Mouse (Mus musculus): ENCODE data around the gene Dctn1.

The Dctn1 gene

DNA sequence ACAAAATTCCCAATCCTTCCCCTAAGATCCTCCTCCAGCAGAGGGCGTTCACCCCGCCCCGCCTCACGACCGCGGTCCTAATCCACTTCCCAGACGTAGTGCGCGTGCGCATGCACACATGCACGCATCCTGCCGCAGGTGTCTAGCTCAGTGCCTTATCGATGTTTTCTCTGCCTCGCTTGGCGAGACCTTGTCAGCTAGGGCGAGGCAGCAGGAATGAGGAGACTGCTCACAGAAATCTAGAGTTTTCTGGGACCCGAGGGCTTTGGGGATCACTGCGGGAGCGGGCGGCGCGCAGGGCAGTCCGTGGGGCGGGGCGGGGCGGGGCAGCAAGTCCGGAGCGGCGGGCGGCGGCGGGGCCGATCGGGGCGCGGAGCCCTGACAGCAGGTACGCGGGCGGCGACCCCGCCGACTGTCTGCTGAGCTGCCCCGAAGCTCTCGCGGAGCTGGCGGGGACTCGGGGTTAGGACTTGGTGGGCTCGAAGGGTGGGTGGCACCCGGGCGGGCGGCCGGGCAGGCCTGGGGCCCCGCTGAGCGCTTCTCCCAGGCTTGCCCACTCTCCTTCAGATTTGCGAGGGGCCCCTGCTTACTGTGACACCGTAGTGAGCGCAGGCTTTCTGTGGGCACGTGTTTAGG is at the start of gene Dctn1:
Gene Dctn1, plus strand, starts transcription at position 314 of the 636 bp plus-strand sequence.
- peak; percentile 94 for DNase-seq

DNA sequence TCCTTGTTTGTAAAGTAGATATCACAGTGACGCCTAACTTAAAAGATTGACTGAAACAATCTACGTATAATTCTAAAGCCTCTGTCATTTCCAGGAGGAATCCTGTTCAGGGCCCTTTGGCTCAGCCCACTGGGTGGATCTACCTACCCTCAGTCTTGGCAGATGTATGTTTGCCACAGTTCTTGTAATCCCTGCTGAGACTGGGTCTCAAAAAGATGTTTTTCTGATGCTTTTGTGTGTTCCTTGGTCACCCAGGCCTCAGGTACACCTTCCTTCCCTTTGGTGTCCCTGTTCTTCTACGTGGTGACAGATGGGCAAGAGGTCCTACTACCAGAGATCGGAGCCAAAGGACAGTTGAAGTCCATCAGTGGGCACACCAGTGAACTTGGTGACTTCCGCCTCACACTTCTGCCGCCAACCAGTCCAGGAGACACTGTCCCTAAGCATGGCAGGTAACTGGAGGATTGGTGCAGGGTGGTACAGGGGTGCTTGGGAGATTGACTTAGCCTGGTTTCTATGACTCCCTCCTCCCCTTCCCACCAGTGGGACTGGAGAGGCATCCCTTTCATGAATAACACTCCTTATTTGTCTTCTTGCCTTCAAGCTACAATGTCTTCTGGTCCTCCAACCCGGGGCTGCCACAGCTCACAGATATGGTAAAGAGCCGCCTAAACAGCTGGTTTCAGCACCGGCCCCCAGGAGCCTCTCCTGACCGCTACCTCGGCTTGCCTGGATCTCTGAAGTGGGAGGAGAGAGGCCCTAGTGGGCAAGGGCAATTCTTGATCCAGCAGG is 49.2 kb upstream of the Dctn1 start:
- DNase-seq: no peak

DNA sequence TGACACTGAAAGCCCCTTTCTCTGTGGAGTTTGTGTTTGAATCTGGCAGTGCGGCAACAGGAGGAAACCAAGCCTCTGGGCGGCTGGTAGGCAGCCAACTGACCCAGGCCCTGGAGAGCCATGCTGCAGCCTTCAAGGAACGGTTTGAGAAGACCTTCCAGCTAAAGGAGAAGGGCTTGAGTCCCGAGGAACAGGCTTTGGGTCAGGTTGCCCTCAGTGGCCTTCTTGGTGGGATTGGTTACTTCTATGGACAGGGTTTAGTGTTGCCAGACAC is 48.6 kb upstream of the Dctn1 start:
- DNase-seq: no peak

DNA sequence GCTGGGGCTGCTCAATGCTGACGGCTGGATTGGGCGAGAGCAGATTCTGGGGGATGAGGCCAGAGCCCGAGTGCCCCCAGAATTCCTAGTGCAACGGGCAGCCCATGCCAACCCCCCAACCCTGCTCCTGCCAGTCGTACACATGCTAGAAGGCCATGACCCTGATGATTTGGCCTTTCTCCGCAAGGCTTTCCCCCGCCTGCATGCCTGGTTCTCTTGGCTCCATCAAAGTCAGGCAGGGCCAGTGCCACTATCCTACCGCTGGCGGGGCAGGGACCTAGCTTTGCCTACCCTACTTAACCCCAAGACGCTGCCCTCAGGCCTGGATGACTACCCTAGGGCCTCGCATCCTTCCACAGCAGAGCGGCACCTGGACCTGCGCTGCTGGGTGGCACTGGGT is 48.1 kb upstream of the Dctn1 start:
- DNase-seq: no peak

DNA sequence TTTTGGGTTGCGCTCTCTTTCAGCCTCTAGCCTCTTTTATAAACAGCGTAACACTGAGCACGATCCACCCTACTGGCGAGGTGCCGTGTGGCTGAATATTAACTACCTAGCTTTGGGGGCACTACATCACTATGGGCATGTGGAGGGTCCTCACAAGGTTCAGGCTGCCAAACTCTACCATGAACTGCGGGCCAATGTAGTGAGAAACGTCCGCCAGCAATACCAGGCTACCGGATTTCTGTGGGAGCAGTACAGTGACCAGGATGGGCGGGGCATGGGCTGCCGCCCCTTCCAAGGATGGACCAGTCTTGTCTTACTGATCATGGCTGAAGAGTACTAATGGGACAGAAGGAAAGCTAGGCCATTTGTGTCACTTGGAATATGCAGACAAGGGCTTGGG is 47.4 kb upstream of the Dctn1 start:
- no peak for DNase-seq

DNA sequence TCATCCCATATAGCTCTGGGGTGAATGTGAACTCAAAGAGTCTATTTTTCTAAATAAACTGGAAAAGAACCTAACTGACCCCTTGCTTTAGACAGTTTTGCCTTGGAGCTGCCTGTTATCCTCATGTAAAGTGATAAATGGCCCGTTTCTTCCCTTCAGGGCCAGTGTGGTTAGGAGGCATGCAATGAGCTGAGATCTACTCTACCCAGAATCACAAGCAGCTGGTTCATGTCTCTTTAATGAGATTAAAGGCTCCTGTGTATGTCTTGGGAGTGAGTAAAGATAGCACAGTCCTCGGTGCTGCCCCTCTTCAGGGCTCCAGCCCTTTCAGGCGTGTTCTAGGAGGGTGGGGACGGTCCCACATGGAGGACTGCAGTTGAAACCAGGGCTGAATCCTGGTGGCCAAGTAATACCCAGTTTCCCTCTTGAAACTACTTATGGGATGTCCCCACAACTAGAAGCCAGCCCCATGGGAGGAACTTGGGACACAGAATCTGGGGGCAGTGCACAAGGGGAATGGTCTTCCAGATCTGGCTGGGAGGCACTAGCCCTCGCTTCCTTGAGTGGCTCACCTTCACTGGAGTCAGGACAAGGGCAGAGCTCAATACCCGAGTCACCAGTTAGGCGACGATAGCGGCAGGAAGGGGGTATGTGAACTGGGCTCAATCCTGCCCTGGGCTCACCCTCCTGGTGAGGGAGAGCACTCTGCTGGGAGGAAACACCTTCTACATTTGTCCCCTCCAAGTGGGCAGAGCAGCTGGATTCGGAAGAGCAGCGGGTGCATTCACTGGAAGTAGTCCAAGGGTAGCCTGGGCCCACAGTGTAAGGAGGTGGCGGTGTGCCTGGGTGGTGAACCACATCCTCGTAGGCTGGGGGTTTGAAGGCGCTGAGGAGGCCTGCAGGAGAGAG is 46.6 kb upstream of the Dctn1 start:
- no peak for DNase-seq

DNA sequence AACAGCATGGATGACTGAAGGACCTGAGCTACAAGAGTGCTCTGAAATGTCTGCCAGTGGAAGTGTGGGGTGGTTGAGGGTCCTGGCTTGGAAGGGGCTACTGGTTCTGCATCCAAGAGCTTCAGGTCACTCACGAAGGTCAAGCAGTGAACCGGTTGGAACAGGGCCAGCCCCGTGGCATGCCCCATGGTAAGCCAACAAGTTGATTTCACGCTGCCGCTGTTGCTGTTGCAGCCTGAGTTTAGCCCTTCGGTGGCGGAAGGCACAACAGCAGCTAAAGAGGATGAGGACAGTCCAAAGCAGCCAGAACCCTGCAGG is 46.0 kb upstream of the Dctn1 start:
- no peak for DNase-seq

DNA sequence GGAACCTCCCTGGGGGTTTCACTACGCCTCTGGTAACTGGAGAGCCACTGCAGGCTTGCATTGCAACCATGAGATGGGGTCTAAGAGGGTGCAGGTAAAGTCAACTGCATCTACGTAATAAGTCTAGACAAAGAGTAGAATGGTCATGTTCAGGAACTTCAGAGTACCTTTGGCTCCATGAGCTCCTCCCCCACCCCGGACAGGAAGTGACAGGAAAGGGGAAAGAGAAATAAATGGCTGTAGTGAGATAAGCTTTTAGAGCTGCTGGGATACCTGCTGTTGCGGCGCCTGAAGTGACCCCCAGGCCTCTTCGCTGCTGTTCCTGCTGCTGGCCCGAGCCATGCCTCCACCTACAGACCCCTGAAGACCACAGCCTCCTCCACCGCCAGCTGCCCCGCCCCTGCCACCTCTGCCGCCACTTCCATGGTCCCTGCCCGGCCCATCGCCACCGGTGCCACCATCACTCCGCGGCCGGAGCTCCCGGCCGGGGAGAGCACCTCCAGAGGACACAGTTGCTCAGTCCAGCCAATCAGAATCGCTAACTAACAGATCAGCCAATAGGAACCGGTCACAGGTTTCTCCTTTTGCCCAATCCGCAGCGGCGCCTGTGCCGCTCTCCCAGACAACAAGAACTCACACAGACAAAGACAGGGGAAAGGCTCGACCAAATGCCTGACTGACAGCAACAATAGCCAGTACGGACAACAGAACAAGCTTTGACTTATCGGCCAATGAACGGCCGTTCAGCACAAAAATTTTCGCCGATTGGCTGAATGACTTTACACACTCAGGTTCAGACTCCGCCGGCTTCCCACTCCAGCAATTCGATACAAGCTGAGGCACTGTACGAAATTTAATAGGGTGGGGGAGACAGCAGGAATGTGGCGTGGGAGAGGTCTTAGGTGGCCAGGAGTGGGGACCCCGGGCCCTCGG is 44.5 kb upstream of the Dctn1 start, which contains the start of gene Wbp1:
Gene Wbp1, minus strand, starts transcription at position 630 of the 933 bp plus-strand sequence.
- peak; percentile 90 for DNase-seq

DNA sequence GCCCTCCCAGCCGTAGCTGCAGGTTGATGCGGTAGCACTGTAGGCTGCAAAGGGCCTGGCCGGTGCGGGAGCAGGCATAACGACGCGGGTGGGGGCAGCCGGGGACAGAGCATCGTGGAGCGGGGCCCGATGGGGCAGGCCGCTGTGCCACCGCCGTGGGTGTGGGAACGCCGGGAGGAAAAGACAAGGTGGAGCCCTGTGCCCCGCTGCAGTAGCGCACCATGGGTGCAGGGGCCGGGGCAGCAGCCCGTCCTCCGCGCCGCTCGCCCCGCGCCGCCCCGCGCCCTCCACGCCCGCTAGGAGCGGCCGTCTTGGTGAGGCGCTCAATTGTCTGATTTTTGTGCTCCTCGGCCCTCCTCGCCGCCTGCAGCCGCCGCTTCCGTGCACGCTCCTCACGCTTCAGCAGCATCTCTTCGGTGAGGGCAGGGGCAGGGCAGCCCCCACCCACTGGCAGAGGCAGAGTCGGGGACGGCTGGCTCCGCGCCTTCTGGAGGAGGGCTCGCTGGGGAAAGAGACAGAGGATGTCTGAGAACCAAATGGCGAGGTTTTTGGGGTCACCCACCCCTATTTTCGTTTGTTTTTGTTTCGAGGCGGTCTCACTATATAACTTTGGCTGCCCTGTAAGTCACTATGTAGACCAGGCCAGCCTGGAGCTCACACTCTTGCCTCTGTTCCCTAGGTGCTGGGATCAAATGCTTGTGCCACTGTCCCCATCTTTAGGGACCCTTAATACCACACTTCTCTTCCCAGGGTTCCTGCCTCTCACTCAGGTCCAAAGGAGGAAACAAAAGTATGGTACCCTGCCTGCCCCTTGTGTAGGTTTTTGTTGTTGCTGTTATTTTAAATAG is 43.6 kb upstream of the Dctn1 start:
- DNase-seq: no peak

DNA sequence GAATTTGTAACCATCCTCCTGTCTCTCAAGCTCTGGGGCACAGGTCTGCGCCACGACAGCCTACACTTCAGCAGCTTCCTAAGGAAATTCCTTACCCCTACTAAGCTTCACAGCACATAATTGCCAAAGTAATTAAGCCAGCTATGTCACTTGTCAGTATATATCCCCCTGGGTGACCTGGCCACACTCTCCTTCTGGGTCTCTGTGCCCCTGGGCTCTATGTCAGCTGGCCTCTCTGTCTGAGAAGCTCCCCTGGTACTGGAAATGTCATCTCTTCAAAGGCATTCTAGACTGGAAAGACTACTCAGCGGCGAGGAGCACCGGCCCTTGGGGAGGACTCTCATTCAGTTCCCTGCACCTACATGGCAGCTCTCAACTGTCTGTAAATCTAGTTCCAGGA is 42.8 kb upstream of the Dctn1 start:
- no peak for DNase-seq

DNA sequence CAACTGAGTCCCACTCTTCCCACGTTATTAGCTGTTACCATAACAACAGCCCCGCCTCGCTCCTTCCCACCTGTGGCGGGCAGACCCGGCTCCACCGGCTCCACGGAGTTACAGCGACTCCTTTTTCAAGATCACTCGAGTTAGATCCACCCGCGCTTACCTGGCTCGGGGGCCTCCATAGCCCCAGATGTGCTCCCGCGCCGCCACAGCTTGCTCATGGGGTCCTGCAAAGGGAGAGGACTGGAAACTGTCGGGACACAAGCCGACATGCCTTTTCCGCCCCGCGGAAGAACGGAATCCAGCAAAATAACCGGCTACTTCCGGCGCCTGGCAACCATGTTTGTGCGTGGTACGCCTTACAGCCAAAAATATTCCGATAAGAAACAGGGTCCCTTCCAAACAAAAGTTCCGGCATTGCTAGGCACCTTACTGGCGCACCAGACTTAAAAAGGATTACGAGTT is 40.8 kb upstream of the Dctn1 start:
- peak; percentile 82 for DNase-seq

DNA sequence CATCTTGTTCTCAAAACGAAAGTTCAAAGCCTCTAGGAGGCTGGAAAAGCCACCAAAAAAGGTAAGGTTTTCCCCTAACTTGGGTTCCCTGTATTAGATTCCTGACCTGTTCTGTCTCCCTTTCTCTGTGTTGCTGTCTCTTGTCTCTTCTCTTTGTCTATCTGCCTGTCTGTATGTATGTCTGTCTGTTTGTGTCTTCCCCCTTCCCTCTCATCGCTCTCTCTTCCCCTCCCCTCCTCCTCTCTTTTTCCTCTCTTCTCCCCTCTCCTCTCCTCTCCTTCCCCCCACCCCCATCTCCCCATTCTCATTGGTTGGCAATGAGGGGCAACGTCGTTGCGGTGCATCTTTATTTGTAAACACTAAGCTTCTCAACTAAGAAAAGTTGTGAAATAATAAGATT is 40.4 kb upstream of the Dctn1 start, which contains the start of gene Ino80b:
Gene Ino80b, minus strand, starts transcription at position 101 of the 400 bp plus-strand sequence.
- DNase-seq: no peak

DNA sequence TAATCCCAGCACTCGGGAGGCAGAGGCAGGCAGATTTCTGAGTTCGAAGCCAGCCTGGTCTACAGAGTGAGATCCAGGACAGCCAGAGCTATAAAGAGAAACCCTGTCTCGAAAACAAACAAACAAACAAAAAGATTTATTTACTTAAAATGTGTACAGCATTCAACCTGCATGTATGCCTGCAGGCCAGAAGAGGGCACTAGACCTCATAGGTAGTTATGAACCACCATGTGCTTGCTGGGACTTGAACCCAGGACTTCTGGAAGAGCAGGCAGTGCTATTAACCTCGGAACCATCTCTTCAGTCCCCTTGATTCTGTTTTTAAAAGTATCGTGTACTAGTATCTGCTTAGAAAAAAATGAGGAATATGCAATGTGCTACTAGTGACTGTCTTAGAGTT is 38.3 kb upstream of the Dctn1 start:
- no peak for DNase-seq

DNA sequence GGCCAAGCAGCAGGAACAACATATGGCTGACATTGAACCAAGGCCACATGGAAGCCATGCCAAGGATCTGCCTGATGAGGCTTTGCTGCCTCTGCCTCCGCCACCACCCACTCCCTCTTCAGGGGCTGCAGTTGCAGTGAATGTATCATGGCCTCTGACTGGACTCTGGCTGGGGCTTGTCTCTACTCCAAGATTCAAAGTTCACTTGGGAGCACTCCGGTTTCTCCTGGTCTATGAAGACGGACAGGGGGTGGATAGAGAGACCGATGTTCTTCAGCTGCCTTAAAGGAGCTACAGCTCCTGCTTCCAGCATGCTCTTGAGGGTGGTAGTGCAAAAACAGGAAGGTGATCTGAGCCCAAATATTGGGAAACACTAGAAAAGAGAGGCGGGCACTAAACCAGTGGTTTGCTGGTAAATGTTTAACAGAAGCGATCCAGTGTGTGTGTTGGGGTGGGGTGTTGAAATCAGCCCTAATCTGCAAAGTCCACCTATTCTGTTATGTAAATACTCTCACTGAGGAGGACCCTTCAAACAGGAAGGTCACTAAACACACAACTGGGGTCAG is 34.2 kb upstream of the Dctn1 start:
- no peak for DNase-seq

DNA sequence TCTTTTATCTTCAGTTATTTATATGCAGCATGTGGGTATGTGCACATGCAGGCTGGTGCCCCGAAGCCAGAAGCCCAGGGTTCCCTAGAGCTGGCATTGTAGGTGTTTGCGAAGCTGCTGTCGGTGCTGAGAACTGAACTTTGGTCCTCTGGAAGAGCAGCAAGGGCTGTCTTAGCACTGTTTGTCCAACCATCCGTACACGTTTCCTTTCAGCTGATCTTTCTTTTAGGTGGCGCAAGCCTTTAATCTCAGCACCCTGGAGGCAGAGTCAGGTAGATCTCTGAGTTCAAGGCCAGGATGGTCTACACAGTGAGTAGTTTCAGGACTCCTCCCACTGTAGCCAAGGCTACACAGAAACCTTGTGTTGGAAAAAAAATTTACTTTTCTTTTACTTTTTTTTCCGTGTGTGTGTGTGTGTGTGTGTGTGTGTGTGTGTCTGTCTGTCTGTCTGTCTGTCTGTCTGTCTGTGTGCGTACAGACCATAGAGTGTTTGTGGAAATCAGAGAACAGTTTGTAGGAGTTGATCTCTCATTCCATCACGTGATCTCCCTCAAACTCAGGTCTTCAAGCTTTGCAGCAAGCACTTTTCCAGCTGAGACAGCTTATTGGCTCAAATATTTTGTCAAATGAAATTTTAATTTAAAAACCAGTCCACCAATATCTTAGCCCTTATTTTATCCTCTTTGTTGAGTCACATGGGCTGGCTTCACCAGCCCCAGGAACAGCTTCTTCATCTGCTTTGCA is 33.4 kb upstream of the Dctn1 start:
- no peak for DNase-seq

DNA sequence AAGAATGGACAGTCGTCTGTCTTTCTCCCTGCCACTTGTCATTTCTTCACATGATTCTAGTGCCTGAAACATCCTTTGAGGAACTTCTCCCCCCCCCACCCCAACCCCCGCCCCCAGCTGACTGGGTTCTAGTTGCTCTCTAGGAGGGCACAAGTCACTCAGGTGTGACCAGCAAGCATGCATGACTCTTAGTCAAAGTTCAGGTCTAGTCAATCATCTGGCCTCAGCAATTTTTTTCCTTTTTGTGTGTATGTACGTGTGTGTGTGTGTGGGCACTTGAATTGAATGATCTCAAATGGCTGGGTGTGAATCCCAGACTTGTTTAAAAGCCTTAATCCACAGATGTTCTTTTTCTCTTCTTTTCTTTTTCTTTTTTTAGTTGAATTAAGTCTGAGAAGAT is 31.5 kb upstream of the Dctn1 start:
- DNase-seq: no peak

DNA sequence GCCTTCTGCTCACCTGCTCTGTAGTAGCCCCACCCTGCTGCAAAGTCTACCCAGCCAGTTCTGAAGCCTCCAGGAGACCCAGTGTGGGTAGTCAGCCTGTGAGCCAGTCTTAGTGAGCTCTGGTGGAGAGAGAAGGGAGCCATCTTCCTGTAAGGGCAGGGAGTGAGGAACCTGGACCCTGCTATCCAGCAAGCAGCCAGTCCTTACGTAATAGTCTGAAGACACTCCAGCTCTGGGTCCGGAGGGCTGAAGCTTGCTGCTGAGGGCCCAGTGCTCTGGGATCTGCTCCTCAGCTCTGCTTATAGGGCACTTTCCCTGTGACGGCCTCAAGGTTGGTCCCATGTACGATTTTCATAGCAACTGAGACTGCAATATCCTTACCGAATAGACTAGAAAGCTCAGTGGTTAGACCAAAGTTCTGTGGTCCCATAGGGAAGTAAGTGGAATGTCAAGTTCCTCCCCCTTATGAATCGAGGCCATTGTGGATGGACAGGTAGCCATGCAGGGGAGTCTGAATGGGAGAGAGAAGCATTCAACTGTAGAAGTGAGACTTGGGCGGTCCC is 30.7 kb upstream of the Dctn1 start, which contains the start of gene Rtkn:
Gene Rtkn, plus strand, starts transcription at position 513 of the 563 bp plus-strand sequence.
- no peak for DNase-seq

DNA sequence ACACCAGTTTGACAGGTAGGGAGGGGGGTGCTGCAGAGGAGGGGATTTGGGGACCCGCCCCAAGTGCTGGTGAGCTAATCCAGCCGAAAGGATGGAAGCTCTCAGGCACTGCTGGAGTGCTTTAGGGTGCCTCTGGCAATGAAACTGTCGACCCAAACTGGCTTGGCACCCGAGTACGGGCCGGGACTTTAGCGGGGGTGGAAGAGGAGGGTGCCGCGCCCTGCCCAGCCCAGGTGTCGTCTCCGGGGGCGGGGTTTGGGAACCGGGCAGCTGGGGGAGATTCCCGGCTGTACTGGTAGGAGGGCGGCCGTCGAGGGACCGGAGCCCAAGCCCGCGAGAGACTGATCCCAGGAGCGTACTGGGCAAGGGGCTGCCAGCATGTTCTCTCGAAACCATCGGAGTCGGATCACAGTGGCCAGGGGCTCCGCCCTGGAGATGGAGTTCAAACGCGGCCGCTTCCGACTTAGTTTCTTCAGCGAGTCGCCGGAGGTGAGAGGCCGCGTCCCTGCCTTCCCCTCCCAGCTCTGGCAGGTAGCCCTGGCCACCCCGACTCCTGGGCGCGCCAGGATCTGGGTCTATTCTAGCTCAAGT is 30.1 kb upstream of the Dctn1 start:
- no peak for DNase-seq

DNA sequence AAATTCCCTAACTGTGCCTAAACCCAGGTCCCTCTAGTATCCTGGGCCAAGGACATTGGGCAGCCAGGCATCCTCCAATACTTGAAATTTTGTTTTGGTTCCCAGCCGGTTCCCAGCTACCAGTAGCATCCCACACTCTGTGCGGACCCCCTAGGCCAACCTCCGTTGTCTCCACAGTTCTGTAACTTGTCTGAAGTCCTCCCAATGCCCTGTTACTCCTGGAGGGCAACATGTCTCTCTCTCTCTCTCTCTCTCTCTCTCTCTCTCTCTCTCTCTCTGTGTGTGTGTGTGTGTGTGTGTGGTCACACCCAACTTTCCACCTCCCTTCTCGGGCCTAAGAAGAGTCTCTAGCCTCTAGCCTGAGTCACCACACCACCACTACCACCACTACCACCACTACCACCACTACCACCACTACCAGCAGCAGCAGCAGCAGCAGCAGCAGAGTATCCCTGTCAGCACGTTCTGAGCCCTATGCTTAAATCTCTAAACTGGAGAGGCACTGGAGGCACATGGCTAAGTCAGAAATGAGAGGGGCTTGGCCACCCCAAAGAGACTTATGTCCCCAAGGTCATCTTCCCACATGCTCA is 29.3 kb upstream of the Dctn1 start:
- no peak for DNase-seq
